Comparison of ENCODE assay signal across 1 mouse cellular context in genomic region chr7:141131904-141132755, GRCm38 (mm10).
TF ChIP-seq lines count a peak whose summit lies in the region.

No protein-coding gene starts in this region.

TF ChIP-seq in MEL, 35 proteins besides CTCF, POLR2A, EP300 and RAD21 (continued from another document):
- TF ChIP-seq TAL1 (IDR thresholded peaks at IDR 0.05; ENCODE audit: low read length) (peak; percentile 84), GATA1 (IDR thresholded peaks at IDR 0.05; ENCODE audit: low read depth, low read length) (peak; percentile 72), MAFK (IDR thresholded peaks at IDR 0.05; ENCODE audit: borderline replicate concordance, low read depth, low read length) (no peak), RCOR1 (IDR thresholded peaks at IDR 0.05; ENCODE audit: low read depth, low read length) (0 out of 2 replicates have a peak, but pooled peaks have one; percentile 38), TCF12 (IDR thresholded peaks at IDR 0.05; ENCODE audit: low read depth, low read length) (peak; percentile 81), HCFC1 (IDR thresholded peaks at IDR 0.05; ENCODE audit: low read depth, low read length) (peak; percentile 27; the same call in 1 of the 2 replicates)
